Comparison of ENCODE assay signal across 46 mouse cellular contexts in genomic region chr1:20674615-20675014, GRCm38 (mm10). TPM values are rescaled to one million over a fixed set of nuclear protein-coding genes. Genes with fewer than 3 reads are reported as not detected.
"Had no signal": no experiment of that assay in that cellular context is flagged by ENCODE, and none has a peak within 500 bp of the region (broad histone marks: within the 10 kb centered on the region; RNA-seq: fewer than 3 reads in every experiment).

No protein-coding gene starts in this region.

- H3K27me3 ChIP-seq: limb, embryonic 12.5 days; limb, embryonic 13.5 days; limb, embryonic 15.5 days; liver, embryonic 12.5 days; liver, embryonic 13.5 days; liver, embryonic 15.5 days; lung, embryonic 15.5 days; megakaryocyte, embryonic 14.5 days; midbrain, embryonic 12.5 days; midbrain, embryonic 15.5 days; neural tube, embryonic 12.5 days; neural tube, embryonic 13.5 days had no signal

- H3K9me3 ChIP-seq: limb, embryonic 10.5 days; limb, embryonic 12.5 days; limb, embryonic 13.5 days; limb, embryonic 15.5 days; liver, embryonic 12.5 days; liver, embryonic 13.5 days; liver, embryonic 15.5 days; lung, embryonic 15.5 days; megakaryocyte, embryonic 14.5 days; midbrain, embryonic 10.5 days; midbrain, embryonic 12.5 days; midbrain, embryonic 15.5 days; neural tube, embryonic 12.5 days; neural tube, embryonic 13.5 days had no signal

- H3K36me3 ChIP-seq: limb, embryonic 10.5 days; limb, embryonic 12.5 days; limb, embryonic 13.5 days; limb, embryonic 15.5 days; liver, embryonic 12.5 days; liver, embryonic 13.5 days; liver, embryonic 15.5 days; lung, embryonic 15.5 days; midbrain, embryonic 10.5 days; midbrain, embryonic 12.5 days; midbrain, embryonic 15.5 days; neural tube, embryonic 12.5 days; neural tube, embryonic 13.5 days had no signal

- DNase-seq: left cerebral cortex, postnatal 4 days; liver, embryonic 13.5 days; liver, postnatal 0 days; lung, adult 18-20 months; lung, adult 2 months; lung, embryonic 14.5 days; lung, postnatal 10 days; lung, postnatal 14 days; lung, postnatal 36 days; lung, postnatal 4 days; midbrain, embryonic 14.5 days had no signal

- H3K4me2 ChIP-seq: limb, embryonic 12.5 days; limb, embryonic 13.5 days; limb, embryonic 15.5 days; liver, embryonic 11.5 days; liver, embryonic 12.5 days; liver, embryonic 13.5 days; liver, embryonic 15.5 days; lung, embryonic 14.5 days; lung, embryonic 15.5 days; midbrain, embryonic 12.5 days; midbrain, embryonic 15.5 days; neural tube, embryonic 12.5 days; neural tube, embryonic 13.5 days had no signal

- H3K4me3 ChIP-seq: left cerebral cortex, adult 2 months; limb, embryonic 10.5 days; limb, embryonic 12.5 days; limb, embryonic 13.5 days; limb, embryonic 15.5 days; liver, embryonic 12.5 days; liver, embryonic 13.5 days; liver, embryonic 15.5 days; lung, embryonic 15.5 days; megakaryocyte, embryonic 14.5 days; midbrain, embryonic 10.5 days; midbrain, embryonic 12.5 days; midbrain, embryonic 15.5 days; neural tube, embryonic 12.5 days; neural tube, embryonic 13.5 days had no signal

- ATAC-seq: liver, embryonic 12.5 days; liver, postnatal 0 days; lung, postnatal 0 days; midbrain, embryonic 15.5 days; midbrain, embryonic 16.5 days had no signal

- H3K9ac ChIP-seq: limb, embryonic 12.5 days; limb, embryonic 13.5 days; limb, embryonic 15.5 days; liver, embryonic 12.5 days; liver, embryonic 13.5 days; liver, embryonic 14.5 days; liver, embryonic 15.5 days; liver, postnatal 0 days; lung, embryonic 14.5 days; lung, embryonic 15.5 days; midbrain, embryonic 12.5 days; midbrain, embryonic 15.5 days; neural tube, embryonic 12.5 days; neural tube, embryonic 13.5 days had no signal

- H3K27ac ChIP-seq: left cerebral cortex, adult 2 months; limb, embryonic 10.5 days; limb, embryonic 12.5 days; limb, embryonic 13.5 days; limb, embryonic 15.5 days; liver, embryonic 12.5 days; liver, embryonic 13.5 days; liver, embryonic 14.5 days; liver, embryonic 15.5 days; lung, embryonic 15.5 days; macrophage; midbrain, embryonic 10.5 days; midbrain, embryonic 12.5 days; midbrain, embryonic 15.5 days; neural tube, embryonic 12.5 days; neural tube, embryonic 13.5 days had no signal

- H3K4me1 ChIP-seq: limb, embryonic 10.5 days; limb, embryonic 12.5 days; limb, embryonic 13.5 days; limb, embryonic 15.5 days; liver, embryonic 12.5 days; liver, embryonic 13.5 days; liver, embryonic 15.5 days; lung, embryonic 15.5 days; megakaryocyte, embryonic 14.5 days; midbrain, embryonic 15.5 days had no signal

RNA-seq across cellular contexts. Expression of gene Il17a, which starts 56.1 kb away (rescaled TPM):
- total RNA-seq: left cerebral cortex, adult 2 months; left cerebral cortex, adult 8-10 months; left cerebral cortex, postnatal 10 days; left cerebral cortex, postnatal 14 days; left cerebral cortex, postnatal 25 days; left cerebral cortex, postnatal 36 days; left cerebral cortex, postnatal 4 days; liver, adult 2 months; megakaryocyte progenitor cell, adult 5-6 weeks; megakaryocyte, adult 5-6 weeks; megakaryocyte-erythroid progenitor cell, adult 5-6 weeks; midbrain, postnatal 0 days; monocyte, adult 5-6 weeks had no signal
- polyA plus RNA-seq: limb, embryonic 10.5 days; limb, embryonic 11.5 days; limb, embryonic 12.5 days; limb, embryonic 13.5 days; limb, embryonic 14.5 days; limb, embryonic 15.5 days; liver, adult 2 months; liver, embryonic 11.5 days; liver, embryonic 12.5 days; liver, embryonic 13.5 days; liver, embryonic 14.5 days; liver, embryonic 15.5 days; liver, embryonic 16.5 days; liver, postnatal 0 days; lung, adult 2 months; lung, embryonic 14.5 days; lung, embryonic 15.5 days; lung, embryonic 16.5 days; lung, postnatal 0 days; macrophage; midbrain, embryonic 10.5 days; midbrain, embryonic 12.5 days; midbrain, embryonic 14.5 days; midbrain, embryonic 15.5 days; midbrain, embryonic 16.5 days; midbrain, postnatal 0 days; neural tube, embryonic 11.5 days; neural tube, embryonic 12.5 days; neural tube, embryonic 13.5 days had no signal

RNA-seq across cellular contexts. Expression of gene Pkhd1, which starts 56.8 kb away (rescaled TPM):
- total RNA-seq: megakaryocyte progenitor cell, adult 5-6 weeks; megakaryocyte, adult 5-6 weeks; megakaryocyte-erythroid progenitor cell, adult 5-6 weeks; monocyte, adult 5-6 weeks had no signal
- polyA plus RNA-seq: limb, embryonic 11.5 days; macrophage; midbrain, embryonic 10.5 days; midbrain, embryonic 12.5 days; midbrain, postnatal 0 days had no signal
